Mouse (Mus musculus) naive thymus-derived CD4-positive, alpha-beta T cell, adult 2 months (primary cell): ENCODE data around the gene Wdr43.
A peak's percentile ranks its signal among the peaks of the same experiment; 100 is the strongest.
"Not testable (repeated sequence)": the region's sequence is repeated elsewhere in the genome, so short reads cannot be mapped to it uniquely, and the experiment has no call there.

Experiments used
- DNase-seq: peaks from one replicate; pipeline ENCODE4 v3.0.0-alpha.2; 2011; ENCODE audit warnings: low read depth

The Wdr43 gene

DNA sequence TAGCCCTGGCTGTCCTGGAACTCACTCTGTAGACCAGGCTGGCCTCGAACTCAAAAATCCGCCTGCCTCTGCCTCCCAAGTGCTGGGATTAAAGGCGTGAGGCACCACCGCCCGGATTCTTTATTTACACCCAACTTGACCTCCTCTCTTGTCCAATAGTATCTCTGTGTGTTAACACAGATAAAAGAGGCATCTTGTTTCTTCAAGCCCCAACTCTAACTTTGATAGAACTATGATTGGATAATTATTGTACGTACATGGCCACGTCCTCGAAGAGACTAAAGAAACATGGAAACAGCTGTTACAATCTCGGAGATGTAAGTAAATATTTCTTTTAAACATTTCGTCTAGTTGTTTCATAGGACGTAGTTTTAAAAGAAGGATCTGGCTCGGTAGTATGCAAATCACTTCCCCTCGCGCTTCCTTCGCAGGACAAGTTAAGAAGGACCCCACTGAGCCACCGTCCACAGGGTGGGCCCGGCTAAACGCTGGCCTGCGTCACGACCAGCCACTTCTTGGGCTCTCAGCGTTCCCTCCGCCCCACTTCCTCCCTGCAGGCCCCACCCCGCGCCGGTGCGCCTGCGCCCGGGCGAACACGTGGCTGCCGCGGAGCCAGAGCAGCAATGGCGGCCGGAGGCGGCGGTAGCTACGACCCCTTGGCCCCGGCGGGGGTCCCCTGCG, at the start of gene Wdr43:
Gene Wdr43, plus strand, starts transcription at position 258 of the 681 bp plus-strand sequence.
- peak; percentile 96 for DNase-seq

DNA sequence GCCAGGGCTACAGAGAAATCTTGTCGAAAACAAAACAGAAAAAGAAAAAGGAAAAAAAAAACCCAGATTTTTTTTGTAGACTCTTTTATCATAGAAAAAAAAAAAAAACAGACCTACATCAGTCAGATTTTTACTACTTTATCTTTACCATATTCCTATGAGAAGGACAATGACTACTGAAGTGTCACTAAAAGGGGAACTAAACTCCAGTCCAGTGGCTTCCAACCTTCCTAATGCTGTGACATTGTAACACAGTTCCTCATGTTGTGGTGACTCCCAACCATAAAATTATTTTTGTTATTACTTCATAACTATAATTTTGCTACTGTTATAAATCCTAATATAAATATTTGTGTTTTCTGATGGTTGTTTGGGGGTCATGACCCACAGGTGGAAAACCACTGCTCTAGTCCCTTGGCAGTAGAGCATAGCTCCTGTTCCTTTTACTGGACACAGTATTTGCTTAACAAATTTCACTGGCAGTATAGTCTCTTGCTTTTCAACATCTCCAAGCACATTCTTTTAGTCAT, 36.5 kb upstream of the Wdr43 start:
- no peak for DNase-seq

DNA sequence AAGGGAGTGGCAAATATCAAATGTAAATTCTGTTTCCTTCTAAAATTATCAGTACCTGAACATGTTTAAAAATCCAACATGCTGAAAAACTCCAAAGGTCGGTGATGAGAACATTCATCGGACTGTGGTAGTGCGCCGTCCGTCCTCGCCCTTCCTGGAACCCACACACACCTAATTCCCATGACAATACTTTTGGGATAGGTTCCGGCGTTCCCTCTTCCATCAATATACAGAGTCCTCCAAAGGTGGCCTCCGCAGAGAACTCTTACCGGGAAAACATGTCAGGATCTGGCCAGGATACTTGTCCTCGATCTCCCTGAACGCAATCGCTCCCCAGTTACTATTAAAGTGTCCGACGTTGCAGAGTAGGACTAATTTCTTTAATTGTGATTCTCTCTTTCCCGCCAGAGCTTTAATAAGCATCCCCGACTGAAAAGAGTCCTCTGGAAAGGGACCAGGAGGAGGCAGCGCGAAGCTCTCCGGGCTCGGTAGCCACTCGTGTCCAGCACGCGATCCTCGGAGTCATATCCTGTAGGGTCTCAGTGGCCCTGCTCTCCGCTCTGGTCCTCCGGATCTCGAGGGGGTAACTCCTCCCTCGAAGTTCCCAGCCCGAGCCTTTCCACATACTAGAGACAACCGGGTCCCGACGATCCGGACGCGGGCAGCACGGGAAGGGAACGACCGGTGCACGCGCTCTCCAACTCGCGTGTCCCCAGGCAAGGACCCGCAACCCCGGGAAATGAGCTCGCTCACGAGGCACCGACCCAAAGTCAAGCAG, 17.6 kb upstream of the Wdr43 start:
- no peak for DNase-seq

DNA sequence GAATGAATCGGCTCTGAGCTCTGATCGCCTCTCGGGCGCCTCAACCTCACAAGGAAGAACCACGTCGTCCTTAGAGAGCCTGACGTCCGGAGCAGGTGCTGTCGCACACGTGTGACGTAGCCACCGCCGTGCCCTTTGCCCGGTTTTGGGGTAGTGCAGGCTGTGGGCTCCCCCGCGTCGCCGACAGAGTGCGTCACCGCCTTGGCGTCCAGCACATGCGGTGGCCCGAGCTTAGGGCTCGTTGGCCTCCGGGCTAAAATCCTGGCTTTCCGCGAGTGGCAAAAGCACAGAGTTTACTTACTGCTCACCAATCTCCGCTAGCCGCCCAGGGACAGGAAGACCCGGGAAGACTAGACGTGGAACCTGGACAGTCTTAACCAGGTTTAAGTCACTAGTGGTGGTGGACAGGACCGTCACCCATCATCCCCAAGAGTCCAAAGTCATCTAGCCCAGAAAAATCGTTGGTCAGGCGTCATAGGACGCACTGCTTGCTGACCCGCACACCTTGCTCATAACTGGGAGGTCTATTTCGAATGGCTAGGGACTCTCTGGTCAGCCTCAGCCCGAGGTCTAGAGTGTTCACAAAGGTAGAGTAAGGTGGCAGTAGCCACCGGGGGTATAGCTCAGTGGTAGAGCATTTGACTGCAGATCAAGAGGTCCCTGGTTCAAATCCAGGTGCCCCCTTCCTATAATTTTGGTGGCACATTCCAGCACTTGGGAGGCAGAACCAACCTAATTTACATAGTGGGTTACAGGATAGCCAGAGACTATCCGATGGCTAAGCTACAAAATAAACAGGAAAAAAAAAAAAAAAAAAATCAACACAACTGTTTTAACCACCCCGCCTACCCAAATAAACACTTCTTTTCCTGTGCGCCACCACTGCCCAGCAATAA, 16.8 kb upstream of the Wdr43 start:
- peak; percentile 89 for DNase-seq

DNA sequence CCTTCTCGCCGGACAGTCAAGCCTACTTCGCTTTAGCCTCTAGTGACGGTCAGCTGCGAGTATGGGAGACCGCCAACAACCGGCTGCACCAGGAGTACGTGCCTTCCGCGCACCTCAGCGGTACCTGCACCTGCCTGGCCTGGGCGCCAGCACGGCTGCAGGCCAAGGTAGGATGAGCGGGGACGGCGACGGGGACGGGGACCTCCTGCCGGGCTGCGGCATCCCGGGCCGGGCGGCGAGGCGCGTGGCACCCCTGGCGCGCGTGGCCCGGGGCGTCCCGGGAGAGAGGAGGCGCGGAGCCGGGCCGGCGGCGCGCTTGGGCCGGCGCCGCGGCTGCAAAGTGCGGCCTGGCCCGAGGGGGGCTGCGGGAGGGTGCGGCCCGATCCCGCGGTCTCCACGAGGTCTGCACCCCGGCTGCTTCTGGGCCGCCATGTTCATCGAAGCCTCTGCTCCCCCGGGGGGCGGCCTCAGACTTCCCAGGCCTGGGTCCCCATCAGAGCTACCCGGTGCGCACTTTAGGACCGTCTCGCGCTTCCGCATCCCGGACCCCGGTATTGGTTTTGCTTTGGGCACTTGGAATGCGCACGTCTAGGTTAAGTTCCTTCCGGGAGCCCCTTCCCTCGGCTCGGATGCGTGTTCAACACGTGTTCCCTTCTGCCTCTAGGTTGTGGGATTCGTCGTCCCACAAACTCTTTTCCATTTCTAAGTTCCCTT, 781 bp downstream of the Wdr43 start:
- peak; percentile 49 for DNase-seq

DNA sequence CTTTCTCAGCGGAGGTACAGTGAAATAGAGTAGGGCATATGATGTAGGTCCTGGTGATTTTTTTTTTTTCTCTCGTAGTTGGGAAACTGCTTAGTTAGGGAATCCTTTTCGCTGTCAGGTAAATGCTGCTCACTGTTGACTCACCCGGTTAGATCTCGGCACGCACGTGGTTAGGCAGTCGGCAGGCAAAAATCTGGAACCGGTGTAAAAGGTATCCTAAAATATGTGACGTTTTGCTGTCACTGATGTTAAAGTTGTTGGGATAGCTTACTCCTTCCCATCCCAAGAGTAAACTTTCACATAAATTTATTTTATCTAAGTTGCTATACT, 1.3 kb downstream of the Wdr43 start:
- peak; percentile 47 for DNase-seq

DNA sequence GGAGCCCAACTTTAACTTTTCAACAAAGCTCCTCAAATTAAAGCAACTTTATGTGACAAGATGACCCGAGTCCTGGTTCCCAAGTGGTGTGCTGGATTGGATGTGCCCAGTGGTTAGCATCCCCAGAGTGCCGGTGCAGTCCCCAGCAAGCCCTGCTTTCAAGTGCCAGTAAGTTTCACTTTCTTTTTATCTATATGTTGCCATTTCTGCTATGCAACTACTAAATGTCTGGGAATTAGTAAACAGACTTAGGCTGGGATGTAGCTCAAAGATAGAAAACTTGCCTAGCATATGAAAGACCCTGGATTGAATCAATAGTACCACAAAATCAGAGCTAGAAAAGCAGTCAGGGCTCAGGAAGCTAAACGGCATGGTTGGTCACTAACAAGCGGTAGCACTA, 2.3 kb downstream of the Wdr43 start:
- peak; percentile 49 for DNase-seq

DNA sequence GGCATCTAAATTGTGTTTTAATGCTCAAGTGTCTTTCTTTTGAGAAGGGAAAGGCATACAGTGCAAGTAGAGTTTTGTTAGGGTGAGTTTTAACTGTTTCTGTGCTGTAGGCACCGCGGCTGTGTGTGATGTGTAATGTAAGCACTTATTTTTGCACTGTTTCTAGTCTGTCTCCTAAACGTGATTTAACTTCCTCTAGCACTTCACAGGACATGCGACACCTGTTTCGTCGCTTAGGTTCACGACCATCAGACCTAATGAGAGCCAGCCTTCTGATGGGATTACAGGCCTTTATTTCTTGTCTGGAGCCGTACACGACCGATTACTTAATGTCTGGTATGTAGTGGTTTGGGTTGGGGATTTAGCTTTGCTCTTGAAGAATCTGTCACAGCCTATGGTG, 16.1 kb downstream of the Wdr43 start:
- no peak for DNase-seq

DNA sequence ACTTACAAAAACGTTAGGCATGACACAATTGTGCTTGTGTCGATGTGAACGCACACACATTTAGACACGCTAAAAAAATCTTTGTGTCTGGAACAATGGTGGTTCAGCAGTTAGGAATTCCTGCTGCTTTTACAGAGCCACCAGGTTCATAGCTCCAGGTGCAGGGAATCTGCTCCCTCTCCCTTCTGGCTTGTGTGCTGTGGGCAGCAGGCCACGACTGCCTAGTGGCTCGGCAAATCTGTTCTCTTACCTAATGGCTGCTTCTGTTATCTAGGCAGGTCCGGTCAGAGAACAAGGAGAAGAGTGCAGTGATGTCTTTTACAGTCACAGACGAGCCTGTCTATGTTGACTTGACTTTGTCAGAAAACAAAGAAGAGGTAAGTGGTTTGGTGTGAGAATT, 17.7 kb downstream of the Wdr43 start:
- no peak for DNase-seq

DNA sequence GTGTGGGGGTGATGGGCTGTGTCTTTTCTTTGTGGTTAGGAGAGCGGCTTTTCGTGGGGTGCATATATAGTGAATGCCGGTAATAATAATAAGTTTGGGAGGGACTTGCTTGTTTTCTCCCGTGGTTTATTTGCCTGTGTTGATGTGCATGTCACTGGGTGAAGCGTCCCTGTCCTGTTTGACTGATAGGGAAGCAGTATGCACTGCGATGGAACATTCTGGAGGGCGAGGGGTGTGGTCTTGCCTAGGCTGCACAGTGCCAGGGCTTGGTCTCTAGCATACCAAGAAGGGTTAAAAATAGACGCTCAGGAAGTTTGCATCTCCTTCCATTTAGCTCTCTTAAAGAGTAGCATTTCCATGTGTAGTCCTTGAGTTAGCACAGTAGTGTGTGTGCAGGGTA, 21.1 kb downstream of the Wdr43 start:
- no peak for DNase-seq

DNA sequence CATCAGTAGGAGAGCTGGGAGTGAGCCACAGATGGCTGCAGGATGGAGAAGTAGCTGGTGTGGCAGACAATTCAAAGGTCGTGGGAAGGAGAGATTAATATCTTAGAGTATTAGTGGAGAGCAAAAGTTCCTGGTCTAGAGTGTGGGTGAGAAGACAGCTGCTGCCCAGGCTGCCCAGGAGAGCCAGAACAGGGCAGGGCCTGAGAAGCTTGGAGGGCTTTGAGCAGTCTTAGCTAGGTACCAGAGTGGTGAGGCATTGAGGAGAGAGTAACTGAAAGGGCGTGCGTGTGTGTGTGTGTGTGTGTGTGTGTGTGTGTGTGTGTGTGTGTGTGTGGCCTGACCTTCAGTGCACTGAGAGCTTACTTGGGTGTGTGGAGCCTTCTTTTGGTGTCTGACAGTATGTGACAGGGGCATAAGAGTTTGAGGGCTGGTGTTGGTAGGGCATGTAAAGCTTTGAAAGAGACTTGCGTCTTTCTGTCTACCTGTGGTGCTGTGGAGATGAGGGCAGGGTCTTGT, 22.1 kb downstream of the Wdr43 start:
- no peak for DNase-seq

DNA sequence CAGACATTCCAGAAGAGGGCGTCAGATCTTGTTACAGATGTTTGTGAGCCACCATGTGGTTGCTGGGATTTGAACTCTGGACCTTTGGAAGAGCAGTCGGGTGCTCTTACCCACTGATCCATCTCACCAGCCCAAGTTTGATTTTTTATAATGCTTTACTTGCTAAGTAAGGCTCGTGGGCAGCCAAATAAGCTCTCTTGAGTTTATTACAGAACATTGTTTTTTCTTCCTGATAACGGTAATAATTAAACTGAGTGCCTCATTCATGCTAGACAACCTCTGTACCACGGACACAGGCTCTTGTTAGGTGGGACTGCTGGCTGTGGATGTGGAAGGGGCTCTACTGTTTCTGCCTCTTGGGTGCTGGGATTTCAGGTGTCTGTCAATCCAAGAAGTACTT, 23.4 kb downstream of the Wdr43 start:
- not testable (repeated sequence) for DNase-seq

DNA sequence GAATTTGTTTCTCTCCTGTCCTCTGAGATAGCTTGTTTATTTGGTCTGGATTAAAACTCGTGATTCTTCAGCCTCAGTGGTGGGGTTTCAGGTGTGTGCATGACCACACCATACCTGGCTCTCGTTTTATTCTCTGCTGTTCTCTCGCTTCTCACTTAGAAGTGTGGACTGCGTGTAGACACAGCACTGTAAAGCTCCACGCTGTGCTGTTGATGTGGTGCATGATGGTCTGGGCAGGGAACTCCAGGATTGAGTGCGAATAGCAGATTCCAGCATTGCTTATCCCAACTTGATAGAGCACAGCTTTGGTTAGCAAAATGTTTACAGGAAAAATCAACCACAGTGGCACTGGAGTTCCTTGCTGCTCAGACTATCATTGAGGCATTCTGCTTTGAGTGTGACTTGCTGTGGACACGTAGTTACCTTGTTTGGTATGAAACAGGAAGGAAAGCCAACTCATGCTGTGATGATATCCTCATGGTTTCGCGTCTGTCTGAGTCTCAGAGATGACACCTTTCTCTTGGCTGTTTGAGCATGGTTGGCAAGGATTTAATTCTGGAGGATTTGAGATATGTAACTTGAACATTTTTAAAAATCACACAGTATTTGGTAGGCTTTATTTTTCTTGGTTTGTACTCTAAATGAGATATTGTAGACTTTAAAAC, 24.9 kb downstream of the Wdr43 start:
- DNase-seq = no peak

DNA sequence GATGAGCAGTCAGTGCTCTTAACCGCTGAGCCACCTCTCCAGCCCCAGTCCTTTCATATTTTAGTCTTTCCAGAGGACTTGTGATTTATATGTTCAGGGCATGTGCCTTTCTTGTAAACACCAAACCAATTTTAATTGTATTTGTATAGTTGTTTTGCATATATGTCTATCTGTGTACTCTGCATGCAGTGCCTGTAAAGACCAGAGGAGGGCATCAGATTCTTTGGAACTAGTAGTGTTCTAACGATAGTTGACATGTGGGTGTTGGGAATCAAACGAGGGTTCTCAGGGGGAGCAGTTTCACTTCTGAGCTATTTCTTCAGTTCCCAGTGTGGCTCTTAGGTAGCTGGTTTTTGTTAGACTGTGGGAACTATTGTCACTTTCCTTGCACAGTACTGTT, 26.5 kb downstream of the Wdr43 start:
- DNase-seq = no peak

DNA sequence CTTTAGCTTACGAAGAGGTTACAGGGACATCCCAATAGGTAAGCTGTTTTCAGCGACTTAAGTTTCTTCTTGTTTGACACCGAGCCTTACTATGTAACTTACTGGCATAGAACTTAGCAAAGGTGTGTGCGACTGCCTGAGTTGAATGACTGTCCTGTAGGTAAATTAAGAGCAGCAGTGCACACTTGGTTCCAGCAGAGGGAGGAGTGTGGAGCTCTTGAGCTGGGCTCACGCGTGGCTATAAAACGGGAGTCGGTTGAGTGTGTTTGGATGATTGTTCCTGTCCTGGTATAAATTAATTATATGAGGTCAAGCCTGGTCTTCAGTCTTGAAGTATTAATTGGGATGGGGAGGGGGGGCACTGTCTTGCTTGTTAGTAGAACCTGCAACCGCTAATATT, 34.3 kb downstream of the Wdr43 start:
- DNase-seq = no peak

DNA sequence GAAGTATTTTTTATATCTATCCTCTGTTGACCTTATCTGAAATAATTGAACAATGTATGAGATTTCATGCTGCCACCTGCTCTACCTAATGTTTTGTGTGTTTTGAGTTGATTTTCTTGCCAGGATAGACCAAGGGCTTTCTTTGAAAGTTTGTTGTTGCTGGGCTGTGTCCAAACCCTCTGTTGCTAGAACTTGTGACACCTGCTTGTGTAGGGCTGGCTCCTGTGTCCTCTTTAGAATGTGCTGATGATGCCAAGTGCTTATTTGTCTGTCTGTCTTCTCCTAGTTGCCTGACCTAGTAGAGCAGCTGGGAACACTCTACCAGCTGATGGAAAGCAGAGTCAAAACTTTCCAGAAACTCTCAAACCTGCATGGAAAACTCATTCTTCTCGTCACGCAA, 36.8 kb downstream of the Wdr43 start:
- no peak for DNase-seq

DNA sequence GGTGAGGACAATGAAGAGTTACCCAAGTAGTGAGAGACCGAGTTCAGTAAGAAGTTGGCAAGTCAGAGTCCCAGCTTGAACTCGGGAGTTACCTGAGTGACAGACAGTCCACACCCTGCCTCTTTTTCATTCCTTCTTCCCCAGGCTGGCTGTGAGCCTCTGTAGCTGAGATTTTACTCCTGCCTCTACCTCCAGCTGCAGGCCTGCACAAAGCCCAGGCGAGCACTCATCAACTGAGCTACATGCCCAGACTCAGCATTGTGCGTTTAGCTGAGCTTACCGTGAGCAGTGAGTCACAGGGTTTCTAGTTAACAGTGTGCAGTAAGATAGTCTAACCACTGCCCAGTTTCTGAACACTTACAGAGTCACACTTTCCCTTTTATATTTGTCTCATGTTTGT, 37.2 kb downstream of the Wdr43 start:
- DNase-seq = no peak

DNA sequence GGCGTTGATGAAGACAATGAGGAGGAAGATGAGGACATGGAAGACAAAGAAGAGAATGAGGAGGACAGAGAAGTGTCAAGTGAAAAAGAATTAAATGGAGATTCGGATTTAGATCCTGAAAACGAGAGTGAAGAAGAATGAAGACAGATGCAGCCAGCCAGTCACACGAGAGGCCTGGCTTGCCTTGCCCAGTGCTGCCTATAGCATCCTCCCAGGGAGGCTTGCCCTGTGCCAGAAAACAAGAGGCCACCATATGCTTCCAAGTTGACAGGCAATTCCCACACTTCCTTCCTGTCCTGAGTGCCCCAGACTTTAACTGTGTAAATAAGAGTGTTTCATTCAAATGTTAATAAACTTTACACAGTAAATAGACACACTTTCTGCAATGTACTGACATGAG, 41.8 kb downstream of the Wdr43 start:
- no peak for DNase-seq

DNA sequence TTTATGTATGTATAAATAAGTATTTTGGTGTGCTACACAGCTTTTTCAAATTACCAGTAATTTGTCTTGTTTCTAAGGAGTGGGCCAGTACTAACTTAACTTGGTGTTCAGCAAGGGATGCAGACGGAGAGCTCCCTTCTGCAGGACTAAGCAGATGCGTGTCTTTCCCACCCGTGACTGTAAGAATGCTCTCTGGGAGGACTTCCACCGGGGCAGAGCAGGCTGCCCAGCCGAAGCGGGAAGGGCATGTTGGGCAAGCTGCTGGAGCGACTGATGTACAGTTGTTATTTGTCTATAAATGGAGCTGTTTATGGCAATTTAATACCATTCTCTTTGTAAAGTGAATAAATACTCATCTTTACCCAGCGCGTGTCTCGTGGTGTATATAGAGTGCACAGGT, 43.0 kb downstream of the Wdr43 start:
- no peak for DNase-seq

DNA sequence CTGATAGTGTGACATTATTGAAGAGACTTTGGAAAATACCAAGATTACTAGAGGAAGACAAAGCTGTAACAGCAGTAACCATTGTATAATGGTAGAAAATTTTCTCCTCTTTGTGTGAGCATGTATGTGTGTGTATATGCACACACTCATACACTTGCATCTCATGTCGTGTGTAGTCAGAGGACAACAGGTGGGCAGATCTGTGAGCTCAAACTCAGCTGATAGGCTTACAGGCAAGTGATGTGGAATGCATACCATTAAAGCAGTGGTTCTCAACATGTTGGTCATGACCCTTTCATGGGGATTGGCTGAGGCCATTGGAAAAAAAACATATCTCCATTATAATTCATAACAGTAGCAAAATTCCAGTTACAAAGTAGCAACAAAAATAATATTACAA, 44.7 kb downstream of the Wdr43 start:
- DNase-seq = no peak

DNA sequence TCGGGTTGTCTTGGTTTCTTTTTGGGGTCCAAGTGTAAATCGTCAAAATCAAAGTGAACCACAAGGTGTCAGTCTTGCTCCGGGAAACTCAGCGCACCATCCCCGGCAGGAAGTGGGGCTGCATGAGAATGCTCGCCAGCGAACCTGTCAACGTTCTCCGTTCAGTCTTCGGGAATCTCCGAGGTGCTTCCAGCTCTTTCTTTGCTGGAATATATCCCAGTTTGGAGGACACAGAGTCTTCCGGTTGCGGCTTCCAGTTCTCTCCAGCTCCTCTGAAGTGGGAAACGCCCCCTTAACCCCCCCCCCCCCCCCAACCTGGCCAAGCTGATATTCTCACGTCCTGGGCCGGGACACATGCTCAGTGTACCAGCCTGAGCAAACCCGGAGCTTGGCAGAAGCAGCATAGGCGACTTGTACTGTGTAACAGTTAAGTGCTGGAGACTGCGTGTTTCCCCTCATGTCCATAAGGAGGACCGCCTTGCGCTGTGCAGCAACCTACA, 47.1 kb downstream of the Wdr43 start:
- DNase-seq = peak; percentile 77
